Mouse (Mus musculus) hindbrain, embryonic 11.5 days (tissue): ENCODE measurements around the gene Gon4l. TPM values are rescaled to one million over a fixed set of nuclear protein-coding genes. Genes with fewer than 3 reads are reported as not detected.

Experiments used
- ATAC-seq: fragments of 200-750 bp; cut with Nextera tagmentation; 2 replicates; pipeline ENCODE4 v1.8.0; 2017; ENCODE audit warnings: mild to moderate bottlenecking, moderate TSS enrichment, moderate library complexity; ENCODE audit not compliant: low FRiP score
- DNase-seq: peaks from one replicate; pipeline ENCODE4 v3.0.0-alpha.2; 2015; ENCODE audit warnings: low spot score
- H3K27ac ChIP-seq: fragments of 300-500 bp; sonication (generic); 2 replicates; pipeline ENCODE4 v1.5.1; 2014; ENCODE audit warnings: mild to moderate bottlenecking, low read depth, low read length
- H3K27me3 ChIP-seq: fragments of 300-500 bp; sonication (generic); 2 replicates; pipeline ENCODE4 v1.6.1; 2014; ENCODE audit warnings: mild to moderate bottlenecking, low read length, moderate library complexity, mixed read lengths; ENCODE audit not compliant: control insufficient read depth, insufficient read depth
- H3K36me3 ChIP-seq: fragments of 300-500 bp; sonication (generic); 2 replicates; pipeline ENCODE4 v1.6.1; 2014; ENCODE audit warnings: mild to moderate bottlenecking, low read length, moderate library complexity, mixed read lengths; ENCODE audit not compliant: control insufficient read depth, insufficient read depth
- H3K4me1 ChIP-seq: fragments of 300-500 bp; sonication (generic); replicated peaks from 2 replicates; pipeline ENCODE4 v1.6.1; 2014; ENCODE audit warnings: low read length, mixed read lengths; ENCODE audit not compliant: control insufficient read depth, insufficient read depth
- H3K4me2 ChIP-seq: fragments of 300-500 bp; sonication (generic); replicated peaks from 2 replicates; pipeline ENCODE4 v1.6.1; 2014; ENCODE audit warnings: mild to moderate bottlenecking, low read depth, low read length
- H3K4me3 ChIP-seq: fragments of 300-500 bp; sonication (generic); 2 replicates; pipeline ENCODE4 v1.5.1; 2014; ENCODE audit warnings: low read depth, low read length
- H3K9ac ChIP-seq: fragments of 300-500 bp; sonication (generic); 2 replicates; pipeline ENCODE4 v1.6.1; 2014; ENCODE audit warnings: low read depth, low read length
- H3K9me3 ChIP-seq: fragments of 300-500 bp; sonication (generic); 2 replicates; pipeline ENCODE4 v1.6.1; 2016; ENCODE audit warnings: low read length; ENCODE audit not compliant: control insufficient read depth
- WGBS: fragments of 180-500 bp; shearing (Covaris S2); extraction: QIAGEN DNeasy Blood & Tissue Kit; methylation state at CpG from one replicate; pipeline ENCODE4 v1.1.7; 2014; 5-methylcytosine and 5-hydroxymethylcytosine counted together
- polyA plus RNA-seq: library from polyadenylated mRNA; unstranded; fragments of >200 nt; fragmentation: Nextera tagmentation; extraction: Ambion mirVana; gene quantifications from 2 replicates; pipeline ENCODE4 v1.2.1, GENCODE M21; 2014

Gon4l gene
- polyA plus RNA-seq, 1 experiment from 2014 or later = 15.3 TPM

DNA sequence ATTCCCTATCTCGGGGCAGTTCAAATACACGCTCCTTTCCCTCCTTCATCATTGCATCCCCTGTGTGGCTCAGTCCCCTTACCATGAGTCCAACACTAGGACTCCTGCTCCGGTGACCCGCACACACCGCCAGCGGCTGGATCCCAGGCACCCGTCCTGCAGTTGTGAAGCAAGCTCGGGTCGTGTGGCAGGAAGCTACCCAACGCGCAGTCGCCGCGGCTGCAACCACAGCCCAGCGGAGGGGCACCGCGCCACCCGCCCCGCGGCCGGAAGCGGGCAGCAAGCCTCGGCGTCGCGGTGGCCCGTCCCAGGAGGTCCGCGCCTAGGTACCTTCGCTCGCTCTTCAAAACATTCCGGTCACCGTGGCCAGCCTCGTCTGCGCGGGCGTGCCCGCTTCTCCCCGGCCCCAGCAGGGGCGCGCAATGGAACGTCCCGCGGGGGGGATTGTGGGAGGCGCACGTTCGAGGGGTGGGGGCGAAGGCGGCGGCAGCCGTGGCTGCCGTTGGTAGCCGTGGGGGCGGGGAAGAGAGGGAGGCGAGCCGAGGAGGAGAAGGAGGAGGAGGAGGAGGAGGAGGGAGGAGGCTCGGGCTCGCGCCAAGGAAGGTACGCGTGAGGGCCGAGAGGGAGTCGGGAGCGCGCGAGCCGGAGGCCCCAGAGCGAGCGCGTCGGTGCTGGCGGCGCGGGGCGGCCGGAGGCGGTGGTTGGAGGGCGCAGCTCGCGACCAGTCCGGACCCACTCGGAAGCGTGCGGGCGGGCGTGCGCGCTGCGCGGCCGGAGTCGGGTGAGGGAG lies 115.0 kb downstream of the Gon4l start:
- ATAC-seq = peak; percentile 92
- WGBS = under 1% methylated on average over 45 of the region's 92 CpGs

DNA sequence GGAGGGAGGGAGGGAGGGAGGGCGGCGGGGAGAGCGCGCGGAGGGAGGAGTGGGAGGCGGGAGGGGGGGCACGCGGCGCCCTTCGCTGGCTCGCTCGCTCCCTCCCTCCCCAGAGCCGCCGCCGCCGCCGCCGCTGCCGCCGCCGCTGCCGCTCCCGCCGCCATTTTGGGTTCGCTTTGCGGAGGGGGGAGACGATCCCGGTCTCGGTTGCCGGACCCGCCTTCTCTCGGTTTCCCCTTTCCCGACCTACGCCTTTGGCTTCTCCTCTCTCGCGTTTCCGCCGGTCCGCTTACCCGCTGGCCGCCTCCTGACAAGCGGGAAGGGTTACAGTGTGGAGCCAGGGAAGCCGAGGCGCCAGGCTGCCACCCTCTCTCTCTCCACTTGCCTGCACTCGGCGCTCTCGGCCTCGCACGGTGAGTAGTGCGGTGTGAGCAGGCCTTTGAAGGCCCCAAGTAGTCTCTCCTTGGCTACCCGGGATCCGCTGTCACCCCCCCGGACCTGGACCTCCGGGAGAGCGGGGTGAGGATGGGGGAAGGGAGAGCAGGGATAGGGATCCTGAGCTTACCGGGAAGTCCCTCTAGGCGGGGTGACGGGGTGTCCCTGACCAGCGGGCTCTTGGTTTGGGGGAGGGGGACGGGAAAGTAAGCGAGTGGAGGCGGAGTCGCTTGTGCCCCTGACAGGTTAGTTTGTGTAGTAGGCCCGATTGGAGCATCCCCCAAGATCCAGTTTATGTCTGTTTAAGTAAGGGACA lies 115.7 kb downstream of the Gon4l start, which contains the start of the genes Ash1l and Dap3:
Gene Ash1l (plus strand): TSS at position 47 of the 751 bp plus-strand sequence.
Gene Dap3 (minus strand): TSS at position 606 of the 751 bp plus-strand sequence.
- H3K27me3 ChIP-seq = no peaks in the 10 kb centered on the region
- DNase-seq (peak; percentile 83), ATAC-seq (peak; percentile 79)
- H3K9me3 ChIP-seq = no peaks in the 10 kb centered on the region
- peak within 1 kb of the TSS; percentile 97 for H3K9ac ChIP-seq
- no peaks in the 10 kb centered on the region for H3K36me3 ChIP-seq
- H3K4me1 ChIP-seq = 0 out of 2 replicates have a peak, but pooled peaks cover 2% of the 10 kb centered on the region
- H3K27ac ChIP-seq = peak within 1 kb of the TSS; percentile 99
- H3K4me3 ChIP-seq = peak within 1 kb of the TSS; percentile 93
- peak within 1 kb of the TSS; percentile 43 for H3K4me2 ChIP-seq
- under 1% methylated on average over 24 of the region's 64 CpGs for WGBS

More for the DNA sequence above, 115.0 kb downstream of the Gon4l start:
- peak overlapping the region; percentile 97 for H3K9ac ChIP-seq
- H3K4me2 ChIP-seq = peak overlapping the region; percentile 43
- no peaks in the 10 kb centered on the region for H3K36me3 ChIP-seq
- no peaks in the 10 kb centered on the region for H3K27me3 ChIP-seq
- H3K9me3 ChIP-seq = no peaks in the 10 kb centered on the region
- H3K4me1 ChIP-seq = 0 out of 2 replicates have a peak, but pooled peaks cover 2% of the 10 kb centered on the region
- peak; percentile 92 for DNase-seq
- peak overlapping the region; percentile 93 for H3K4me3 ChIP-seq
- peak overlapping the region; percentile 99 for H3K27ac ChIP-seq

DNA sequence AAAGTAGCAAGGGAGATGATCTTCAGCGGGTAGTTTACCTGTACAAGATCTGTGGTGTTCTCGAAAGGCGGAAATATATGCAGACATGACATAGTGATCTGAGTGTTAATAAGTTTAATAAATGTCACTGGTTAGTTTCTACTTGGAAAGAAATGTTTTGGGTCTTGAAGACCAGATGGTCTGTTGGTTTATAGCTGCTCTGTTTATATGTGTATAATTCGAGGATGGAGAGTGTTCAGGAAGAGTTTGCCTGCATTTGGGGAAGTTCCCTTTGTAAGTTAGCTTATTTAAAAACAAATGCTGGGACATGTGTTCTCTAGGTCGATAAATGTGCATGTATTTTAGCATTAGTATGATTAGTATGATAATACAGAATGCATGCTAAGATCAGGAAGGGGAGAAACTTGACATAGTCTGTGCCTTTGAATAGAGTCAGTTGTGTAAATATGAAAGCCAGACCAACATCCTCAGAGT lies 116.3 kb downstream of the Gon4l start:
- 2% methylated on average over 5 of the region's 5 CpGs for WGBS
- Histone ChIP-seq H3K4me2 (peak overlapping the region; percentile 43), H3K4me1 (0 out of 2 replicates have a peak, but pooled peaks cover 2% of the 10 kb centered on the region), H3K27me3 (no peaks in the 10 kb centered on the region), H3K36me3 (no peaks in the 10 kb centered on the region), H3K9ac (peak overlapping the region; percentile 97), H3K27ac (peak overlapping the region; percentile 99), H3K4me3 (peak overlapping the region; percentile 93), H3K9me3 (no peaks in the 10 kb centered on the region)
- DNase-seq (peak; percentile 8), ATAC-seq (no peak)

DNA sequence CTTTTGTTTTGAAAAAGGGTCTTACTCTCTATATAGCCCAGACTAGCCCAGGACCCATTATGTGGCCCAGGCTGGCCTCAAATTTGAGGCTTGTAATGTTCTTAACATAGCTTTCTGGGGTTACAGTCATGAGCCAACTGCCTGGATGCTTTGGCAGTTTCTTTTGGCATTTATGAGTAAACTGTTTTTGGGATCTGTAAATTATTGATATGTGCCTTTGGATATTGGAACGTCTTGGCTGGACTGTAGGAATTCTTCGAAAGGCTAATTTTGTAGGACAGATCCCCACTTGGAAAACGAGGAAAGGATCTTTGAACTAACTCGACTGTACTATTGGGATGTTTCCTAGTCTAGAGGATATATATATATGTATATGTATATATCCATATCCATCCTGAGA lies 118.2 kb downstream of the Gon4l start:
- H3K4me3 ChIP-seq = no peak overlapping the region
- WGBS = 91% methylated on average over 4 of the region's 4 CpGs

DNA sequence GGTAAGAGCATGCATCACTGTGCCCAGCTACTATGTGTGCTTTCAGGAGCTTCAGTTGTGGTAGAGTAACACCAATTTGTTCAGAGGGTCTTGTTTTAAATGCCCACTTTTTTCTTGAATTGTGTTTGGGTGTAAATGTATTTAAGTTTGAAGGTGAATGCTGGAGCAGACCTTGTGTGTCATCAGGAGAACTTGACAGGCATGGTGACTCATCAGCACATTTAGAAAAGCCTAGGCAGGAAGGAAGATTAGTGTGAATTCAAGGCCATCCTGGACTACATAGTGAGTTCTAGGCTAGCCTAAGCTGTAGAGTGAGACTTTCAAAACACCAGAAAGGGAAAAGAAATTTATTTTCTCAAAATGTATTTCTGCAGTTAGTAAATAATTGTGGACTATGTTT lies 118.7 kb downstream of the Gon4l start:
- Histone ChIP-seq H3K9me3 (no peaks in the 10 kb centered on the region), H3K9ac (no peak overlapping the region), H3K36me3 (no peaks in the 10 kb centered on the region), H3K27ac (no peak overlapping the region), H3K27me3 (no peaks in the 10 kb centered on the region), H3K4me3 (no peak overlapping the region), H3K4me1 (0 out of 2 replicates have a peak, but pooled peaks cover 2% of the 10 kb centered on the region), H3K4me2 (no peak overlapping the region)
- DNase-seq = no peak
- ATAC-seq = no peak

More for the DNA sequence above, 118.2 kb downstream of the Gon4l start:
- no peaks in the 10 kb centered on the region for H3K36me3 ChIP-seq
- no peaks in the 10 kb centered on the region for H3K27me3 ChIP-seq
- H3K4me1 ChIP-seq = 0 out of 2 replicates have a peak, but pooled peaks cover 2% of the 10 kb centered on the region
- no peak overlapping the region for H3K27ac ChIP-seq
- no peak overlapping the region for H3K9ac ChIP-seq
- ATAC-seq (no peak), DNase-seq (no peak)
- H3K4me2 ChIP-seq = no peak overlapping the region
- H3K9me3 ChIP-seq = no peaks in the 10 kb centered on the region

Other genes with a start within 250 kb of the Gon4l start
- gene Arhgef2, start 229.3 kb upstream of the Gon4l start, polyA plus RNA-seq = 149 and 181 TPM in 2 replicates
- not detected in 2 replicates for gene Rxfp4, start 182.1 kb upstream of the Gon4l start, polyA plus RNA-seq
- 103 and 105 TPM in 2 replicates for gene Khdc4, start 149.4 kb upstream of the Gon4l start, polyA plus RNA-seq
- 44.6 and 48.4 TPM in 2 replicates for gene Rit1, start 118.4 kb upstream of the Gon4l start, polyA plus RNA-seq
- gene Syt11, start 60.1 kb upstream of the Gon4l start, polyA plus RNA-seq = 137 and 151 TPM in 2 replicates
- gene Msto1, start 78.8 kb downstream of the Gon4l start, polyA plus RNA-seq = 47.4 and 49.8 TPM in 2 replicates
- 15.5 and 22.9 TPM in 2 replicates for gene Ash1l, start 115.4 kb downstream of the Gon4l start, polyA plus RNA-seq
- gene Dap3, start 116.0 kb downstream of the Gon4l start, polyA plus RNA-seq = 145 and 167 TPM in 2 replicates